In the genomic region with DNA sequence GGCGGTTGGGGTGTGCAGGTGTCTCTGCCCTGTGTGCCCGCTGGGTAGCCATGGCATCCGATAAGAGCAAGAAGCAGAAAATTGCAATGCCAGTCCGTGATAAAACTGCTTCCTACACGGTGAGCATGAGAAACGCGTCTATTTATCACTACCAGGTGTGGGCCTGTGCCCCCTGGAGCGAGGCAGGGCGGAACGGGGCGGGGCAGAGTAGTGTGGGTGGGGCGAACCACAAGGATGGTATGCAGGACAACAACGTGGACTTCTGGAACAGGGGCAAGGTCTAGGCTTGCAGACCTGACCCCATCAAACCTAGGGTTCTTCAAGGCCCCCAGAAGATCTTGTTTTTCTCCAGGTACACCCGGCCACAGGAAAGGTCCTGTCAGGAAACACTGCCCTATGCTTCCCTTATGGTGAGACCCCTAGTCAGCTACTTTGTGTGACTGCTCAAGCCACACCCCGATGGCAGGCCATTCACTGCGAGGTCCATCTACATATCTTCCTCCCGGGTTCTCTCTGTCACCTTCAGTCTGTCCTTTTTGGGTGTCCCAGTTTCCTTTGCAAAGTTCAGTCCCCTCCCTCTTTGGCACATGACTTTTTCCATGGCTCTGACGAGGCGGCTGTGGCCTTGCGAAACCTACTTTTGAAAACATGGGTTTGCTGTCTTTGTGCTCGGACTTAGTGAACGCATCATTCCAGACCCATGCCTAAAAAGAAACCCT, we compare ENCODE assay signal across 20 mouse cellular contexts. TPM values are rescaled to one million over a fixed set of nuclear protein-coding genes. Genes with fewer than 3 reads are reported as not detected.
"Had no signal": no experiment of that assay in that cellular context is flagged by ENCODE, and none has a peak within 500 bp of the region (broad histone marks: within the 10 kb centered on the region; RNA-seq: fewer than 3 reads in every experiment).

Gene Tcl1, minus strand, starts transcription at position 193 of the 719 bp plus-strand sequence.

- H3K4me3 ChIP-seq: limb, embryonic 13.5 days; liver, embryonic 12.5 days; midbrain, embryonic 15.5 days; neural tube, embryonic 12.5 days had no signal

- H3K36me3 ChIP-seq: limb, embryonic 13.5 days; liver, embryonic 12.5 days; midbrain, embryonic 15.5 days; neural tube, embryonic 12.5 days had no signal

- H3K9me3 ChIP-seq: limb, embryonic 13.5 days; liver, embryonic 12.5 days; midbrain, embryonic 15.5 days; neural tube, embryonic 12.5 days had no signal

- H3K27me3 ChIP-seq: limb, embryonic 13.5 days; liver, embryonic 12.5 days; midbrain, embryonic 15.5 days; neural tube, embryonic 12.5 days had no signal

- H3K4me2 ChIP-seq: limb, embryonic 13.5 days; liver, embryonic 12.5 days; lung, embryonic 14.5 days; midbrain, embryonic 11.5 days; midbrain, embryonic 15.5 days; neural tube, embryonic 12.5 days had no signal

- ATAC-seq: liver, embryonic 12.5 days; midbrain, embryonic 15.5 days had no signal

- DNase-seq: kidney, adult 11 months; kidney, postnatal 14 days; left cerebral cortex, postnatal 4 days; lung, embryonic 14.5 days; lung, postnatal 14 days; thymus, postnatal 4 days had no signal

- H3K9ac ChIP-seq: limb, embryonic 13.5 days; liver, embryonic 12.5 days; lung, embryonic 14.5 days; midbrain, embryonic 15.5 days; neural tube, embryonic 12.5 days had no signal

- H3K27ac ChIP-seq: limb, embryonic 13.5 days; liver, embryonic 12.5 days; midbrain, embryonic 15.5 days; neural tube, embryonic 12.5 days had no signal

- H3K4me1 ChIP-seq: limb, embryonic 13.5 days; liver, embryonic 12.5 days; midbrain, embryonic 15.5 days; neural tube, embryonic 12.5 days had no signal

RNA-seq across cellular contexts. Expression of gene Tcl1, which starts in this region (rescaled TPM):
- total RNA-seq: layer of hippocampus, adult 8-10 months; layer of hippocampus, postnatal 14 days; left cerebral cortex, adult 18-20 months; left cerebral cortex, postnatal 10 days; left cerebral cortex, postnatal 4 days; monocyte, adult 5-6 weeks; neutrophil, adult 5-6 weeks had no signal
- polyA plus RNA-seq: kidney, embryonic 14.5 days; large intestine, adult 2 months; liver, embryonic 12.5 days; liver, embryonic 16.5 days; lung, embryonic 14.5 days; midbrain, embryonic 11.5 days; midbrain, embryonic 15.5 days; neural tube, embryonic 12.5 days had no signal
